Mouse (Mus musculus) gastrocnemius, postnatal 10 days (tissue): Measurements from ENCODE around the gene Olfr1193. TPM values are rescaled to one million over a fixed set of nuclear protein-coding genes. Genes with fewer than 3 reads are reported as not detected.
"Not testable (repeated sequence)": the region's sequence is repeated elsewhere in the genome, so short reads cannot be mapped to it uniquely, and the experiment has no call there.

Source experiments
- DNase-seq: peaks from one replicate; pipeline ENCODE4 v3.0.0; 2021; ENCODE audit warnings: mixed read lengths
- long read RNA-seq, 2 experiments: library from polyadenylated mRNA; stranded (forward); transcript quantifications; one replicate each; pipeline ENCODE4 v2.0.0; 2021
- total RNA-seq, 2 experiments: library from RNA; stranded (reverse); gene quantifications; 2 replicates each; pipeline ENCODE4 v1.2.3; 2021

The Olfr1193 gene
- not detected for total RNA-seq
- long read RNA-seq, experiment 1: 0 reads
- long read RNA-seq, experiment 2: 0 reads

- DNase-seq: not testable (repeated sequence)
Measured at GRCm38 (mm10) chr2:88675328-88675727, at the start of gene Olfr1193. Gene Olfr1193 (plus strand): TSS chr2:88675628.

GRCm38 (mm10) chr2:88640242-88640641 is 35.2 kb upstream of the Olfr1193 start, which contains the start of gene Olfr1191-ps1:
Gene Olfr1191-ps1 (plus strand): TSS chr2:88640542.
- DNase-seq: not testable (repeated sequence)

GRCm38 (mm10) chr2:88648209-88648608 is 27.2 kb upstream of the Olfr1193 start, which contains the start of gene Olfr1192-ps1:
Gene Olfr1192-ps1 (plus strand): TSS chr2:88648509.
- DNase-seq: no peak

GRCm38 (mm10) chr2:88689087-88689486 is 13.7 kb downstream of the Olfr1193 start, which contains the start of gene Olfr1195:
Gene Olfr1195 (minus strand): TSS chr2:88689187.
- DNase-seq: no peak

- no peak for DNase-seq
Measured at GRCm38 (mm10) chr2:88704497-88704896, 29.1 kb downstream of the Olfr1193 start, which contains the start of gene Olfr1196. Gene Olfr1196 (minus strand): TSS chr2:88704597.

Other genes with a start within 250 kb of the Olfr1193 start
- gene Olfr1181, start 249.5 kb upstream of the Olfr1193 start, total RNA-seq: not detected
- not detected for gene Gm13757, start 226.5 kb upstream of the Olfr1193 start, total RNA-seq
- not detected for gene Olfr1183, start 220.8 kb upstream of the Olfr1193 start, total RNA-seq
- not detected for gene Olfr1184, start 192.0 kb upstream of the Olfr1193 start, total RNA-seq
- not detected for gene Olfr1185-ps1, start 182.3 kb upstream of the Olfr1193 start, total RNA-seq
- not detected for gene Olfr1186, start 157.1 kb upstream of the Olfr1193 start, total RNA-seq
- not detected for gene Olfr1188, start 118.7 kb upstream of the Olfr1193 start, total RNA-seq
- not detected for gene Olfr1189, start 89.2 kb upstream of the Olfr1193 start, total RNA-seq
- gene Olfr1191-ps1, start 35.1 kb upstream of the Olfr1193 start, total RNA-seq: not detected
- not detected for gene Olfr1192-ps1, start 27.1 kb upstream of the Olfr1193 start, total RNA-seq
- gene Olfr1195, start 13.6 kb downstream of the Olfr1193 start, total RNA-seq: not detected
- gene Olfr1196, start 29.0 kb downstream of the Olfr1193 start, total RNA-seq: not detected
- gene Olfr1197, start 56.7 kb downstream of the Olfr1193 start, total RNA-seq: not detected
- gene Olfr1198, start 75.7 kb downstream of the Olfr1193 start, total RNA-seq: not detected
- gene Olfr1199, start 84.8 kb downstream of the Olfr1193 start, total RNA-seq: not detected
- not detected for gene Olfr1200, start 94.9 kb downstream of the Olfr1193 start, total RNA-seq
- gene Olfr1201, start 117.4 kb downstream of the Olfr1193 start, total RNA-seq: not detected
- not detected for gene Olfr1202, start 138.9 kb downstream of the Olfr1193 start, total RNA-seq
- gene Olfr1205, start 154.1 kb downstream of the Olfr1193 start, total RNA-seq: not detected
- gene Olfr1204, start 173.7 kb downstream of the Olfr1193 start, total RNA-seq: not detected
- gene Olfr1206, start 187.6 kb downstream of the Olfr1193 start, total RNA-seq: not detected
- not detected for gene Olfr1208, start 226.7 kb downstream of the Olfr1193 start, total RNA-seq
- gene Olfr1209, start 239.5 kb downstream of the Olfr1193 start, total RNA-seq: not detected